In genomic region chr5:146829528-146829927, GRCm38 (mm10) we compare ENCODE assay signal across 12 mouse cellular contexts. TPM values are rescaled to one million over a fixed set of nuclear protein-coding genes. Genes with fewer than 3 reads are reported as not detected.
A peak's percentile ranks its signal among the peaks of the same experiment; 100 is the strongest.
DNase-seq lines count a peak whose midpoint lies in the region; ATAC-seq and TF ChIP-seq lines count a peak whose summit lies in the region.
"Had no signal": no experiment of that assay in that cellular context is flagged by ENCODE, and none has a peak within 500 bp of the region (broad histone marks: within the 10 kb centered on the region; RNA-seq: fewer than 3 reads in every experiment).

No protein-coding gene starts in this region.

- TF ChIP-seq EP300 in lung, postnatal 0 days (IDR thresholded peaks at IDR 0.05): no peak

- peak overlapping the region; percentile 14; the same call in 1 of the 2 replicates for H3K4me2 ChIP-seq in lung, postnatal 0 days (replicated peaks; ENCODE audit: low read depth, low read length)
- no peak overlapping the region for H3K4me2 ChIP-seq in midbrain, embryonic 13.5 days (replicated peaks)
- H3K4me2 ChIP-seq: hindbrain, embryonic 15.5 days had no signal

- H3K4me1 ChIP-seq in lung, postnatal 0 days (ENCODE audit: insufficient read depth, low read depth, low read length): peaks cover 7% of the 10 kb centered on the region; the same call in 1 of the 2 replicates
- peaks cover 19% of the 10 kb centered on the region for H3K4me1 ChIP-seq in midbrain, embryonic 13.5 days (replicated peaks)

- H3K27me3 ChIP-seq in lung, postnatal 0 days (replicated peaks; ENCODE audit: insufficient read depth, low read length): no peaks in the 10 kb centered on the region
- H3K27me3 ChIP-seq in midbrain, embryonic 13.5 days: no peaks in the 10 kb centered on the region
- H3K27me3 ChIP-seq: hindbrain, embryonic 15.5 days had no signal

- no peak overlapping the region for H3K9ac ChIP-seq in lung, postnatal 0 days (replicated peaks; ENCODE audit: low read depth)
- H3K9ac ChIP-seq in midbrain, embryonic 13.5 days (replicated peaks): no peak overlapping the region
- H3K9ac ChIP-seq: hindbrain, embryonic 15.5 days had no signal

- H3K36me3 ChIP-seq in lung, postnatal 0 days (ENCODE audit: insufficient read depth, low read length): no peaks in the 10 kb centered on the region
- peaks cover 2% of the 10 kb centered on the region for H3K36me3 ChIP-seq in midbrain, embryonic 13.5 days

- H3K4me3 ChIP-seq in lung, postnatal 0 days (ENCODE audit: low read depth, low read length): no peak overlapping the region
- no peak overlapping the region for H3K4me3 ChIP-seq in midbrain, embryonic 13.5 days (replicated peaks)
- H3K4me3 ChIP-seq: hindbrain, embryonic 15.5 days had no signal

- H3K9me3 ChIP-seq in lung, postnatal 0 days (ENCODE audit: low read length): no peaks in the 10 kb centered on the region
- no peaks in the 10 kb centered on the region for H3K9me3 ChIP-seq in midbrain, embryonic 13.5 days
- H3K9me3 ChIP-seq: hindbrain, embryonic 15.5 days had no signal

- DNase-seq in lung, postnatal 0 days (ENCODE audit: low spot score): peak; percentile 46
- no peak for DNase-seq in lung, postnatal 10 days
- DNase-seq in induced T-regulatory cell, adult 2 months (ENCODE audit: low read depth): peak; percentile 86
- DNase-seq in thymus, postnatal 36 days: peak; percentile 25 to 37
- DNase-seq in right cerebral cortex, adult 18-20 months: no peak
- DNase-seq: adrenal gland, postnatal 14 days; cerebellum, postnatal 25 days; lung, postnatal 4 days had no signal

- H3K27ac ChIP-seq in lung, postnatal 0 days (ENCODE audit: low read length): no peak overlapping the region
- H3K27ac ChIP-seq in midbrain, embryonic 13.5 days: no peak overlapping the region
- H3K27ac ChIP-seq: hindbrain, embryonic 15.5 days had no signal

- 33% methylated on average over 8 of the region's 8 CpGs for WGBS in lung, postnatal 0 days
- 47% methylated on average over 8 of the region's 8 CpGs for WGBS in midbrain, embryonic 13.5 days

- ATAC-seq in lung, postnatal 0 days: no peak
- peak; percentile 38; the same call in 1 of the 2 replicates for ATAC-seq in monocyte, adult 5-6 weeks (replicated peaks; ENCODE audit: insufficient number of reproducible peaks, low FRiP score, low TSS enrichment, poor library complexity, severe bottlenecking)
- no peak for ATAC-seq in erythroblast, adult 5-6 weeks (replicated peaks; ENCODE audit: low FRiP score, poor library complexity, severe bottlenecking)
- no peak for ATAC-seq in midbrain, embryonic 13.5 days

- TF ChIP-seq CTCF in lung, postnatal 0 days (IDR thresholded peaks at IDR 0.05): no peak

RNA-seq across cellular contexts. Expression of gene Rpl21, which starts 3.2 kb away (rescaled TPM):
- 474 and 489 TPM in 2 replicates for polyA plus RNA-seq in lung, postnatal 0 days (2015; fragmentation: Nextera tagmentation; extraction: Ambion mirVana)
- 1,238 to 1,537 TPM (median 1,512 TPM) in 3 replicates for total RNA-seq in monocyte, adult 5-6 weeks (2017)
- total RNA-seq in erythroblast, adult 5-6 weeks (2015; ENCODE audit: low replicate concordance): 373 and 491 TPM in 2 replicates
- total RNA-seq in erythroblast, adult 5-6 weeks (2017; ENCODE audit: low replicate concordance): 439 and 475 TPM in 2 replicates
- polyA plus RNA-seq in midbrain, embryonic 13.5 days (2015; fragmentation: Nextera tagmentation; extraction: Ambion mirVana): 371 and 386 TPM in 2 replicates

RNA-seq across cellular contexts. Expression of gene Rasl11a, which starts 15.3 kb away (rescaled TPM):
- polyA plus RNA-seq in lung, postnatal 0 days (2015; fragmentation: Nextera tagmentation; extraction: Ambion mirVana): 101 and 138 TPM in 2 replicates
- not detected in 3 replicates for total RNA-seq in monocyte, adult 5-6 weeks (2017)
- not detected in 2 replicates for total RNA-seq in erythroblast, adult 5-6 weeks (2015; ENCODE audit: low replicate concordance)
- total RNA-seq in erythroblast, adult 5-6 weeks (2017; ENCODE audit: low replicate concordance): not detected in 2 replicates
- 11.0 and 12.5 TPM in 2 replicates for polyA plus RNA-seq in midbrain, embryonic 13.5 days (2015; fragmentation: Nextera tagmentation; extraction: Ambion mirVana)

RNA-seq across cellular contexts. Expression of gene Usp12, which starts 34.7 kb away (rescaled TPM):
- polyA plus RNA-seq in lung, postnatal 0 days (2015; fragmentation: Nextera tagmentation; extraction: Ambion mirVana): 14.5 and 15.4 TPM in 2 replicates
- total RNA-seq in monocyte, adult 5-6 weeks (2017): 79.2 to 105 TPM (median 81.8 TPM) in 3 replicates
- total RNA-seq in erythroblast, adult 5-6 weeks (2015; ENCODE audit: low replicate concordance): 7.9 and 8.6 TPM in 2 replicates
- 7.1 and 11.2 TPM in 2 replicates for total RNA-seq in erythroblast, adult 5-6 weeks (2017; ENCODE audit: low replicate concordance)
- 11.9 and 13.8 TPM in 2 replicates for polyA plus RNA-seq in midbrain, embryonic 13.5 days (2015; fragmentation: Nextera tagmentation; extraction: Ambion mirVana)

Comparison
In these comparisons a context has a peak if more than half of its experiments do, and no peak if none do; other contexts are left out.
1. DNase-seq: peak in lung, postnatal 0 days (single experiment), induced T-regulatory cell, adult 2 months (single experiment) and thymus, postnatal 36 days (2 of 2); none in lung, postnatal 10 days (single experiment) and right cerebral cortex, adult 18-20 months (single experiment).